Mouse (Mus musculus) heart, adult 8-10 months (tissue): Measurements from ENCODE around the gene Serping1. TPM values are rescaled to one million over a fixed set of nuclear protein-coding genes. Genes with fewer than 3 reads are reported as not detected.

ENCODE experiments used
- microRNA-seq: library from miRNA; unstranded; fragments of <30 nt; microRNA quantifications from one replicate; pipeline ENCODE4 v1.2.0, GENCODE M21; 2022
- total RNA-seq, 4 experiments: library from RNA; stranded (reverse); gene quantifications; 2 replicates each; pipeline ENCODE4 v1.2.4; 2022

Gene Serping1
- total RNA-seq, 4 experiments from 2014 or later: 58.4 to 76.5 (median 69.2) TPM

Small RNA genes lying within 50 kb of the gene (microRNA-seq; reads per million reads assigned to microRNA genes)
- 2,601 reads per million, percentile 89 among the genes with 10 or more reads in this experiment for gene Mir130a

Other genes with a start within 250 kb of the Serping1 start
- gene Ctnnd1, start 124.7 kb downstream of the Serping1 start, total RNA-seq: 10 to 100 TPM; 47.1 to 62.3 (median 51.3) TPM
- gene Btbd18, start 116.4 kb downstream of the Serping1 start, total RNA-seq: not detected
- gene Selenoh, start 104.7 kb downstream of the Serping1 start, total RNA-seq: 10 to 100 TPM; 24.0 to 25.9 (median 24.0) TPM
- gene Gm28635, start 97.4 kb downstream of the Serping1 start, total RNA-seq: 1 to 10 TPM; 2.7 to 9.6 (median 4.9) TPM
- 10 to 100 TPM; 11.5 to 13.4 (median 12.8) TPM for gene Med19, start 97.0 kb downstream of the Serping1 start, total RNA-seq
- 100 to 1,000 TPM in 3 of 4 experiments, 10 to 100 TPM in 1; 95.0 to 143 (median 120) TPM for gene Tmx2, start 96.3 kb downstream of the Serping1 start, total RNA-seq
- 10 to 100 TPM; 59.4 to 67.2 (median 63.7) TPM for gene Zdhhc5, start 60.3 kb downstream of the Serping1 start, total RNA-seq
- 1 to 10 TPM; 4.0 to 6.5 (median 4.6) TPM for gene Clp1, start 48.1 kb downstream of the Serping1 start, total RNA-seq
- under 1 TPM; 0.46 to 0.84 (median 0.50) TPM for gene Ypel4, start 41.4 kb downstream of the Serping1 start, total RNA-seq
- 1 to 10 TPM; 1.2 to 1.8 (median 1.4) TPM for gene Gm19426, start 31.8 kb downstream of the Serping1 start, total RNA-seq
- gene Ube2l6, start 23.4 kb upstream of the Serping1 start, total RNA-seq: 10 to 100 TPM; 11.8 to 37.6 (median 13.6) TPM
- gene Smtnl1, start 47.2 kb upstream of the Serping1 start, total RNA-seq: under 1 TPM in 2 of 4 experiments, not detected in 2; 0.14 to 0.16 TPM
- gene Timm10, start 51.6 kb upstream of the Serping1 start, total RNA-seq: 100 to 1,000 TPM; 119 to 134 (median 122) TPM
- gene Slc43a1, start 63.4 kb upstream of the Serping1 start, total RNA-seq: 1 to 10 TPM; 1.6 to 2.8 (median 2.2) TPM
- 1 to 10 TPM; 1.6 to 3.9 (median 2.3) TPM for gene Rtn4rl2, start 111.3 kb upstream of the Serping1 start, total RNA-seq
- gene Slc43a3, start 161.1 kb upstream of the Serping1 start, total RNA-seq: 10 to 100 TPM; 60.6 to 71.4 (median 66.2) TPM
- gene Prg2, start 205.0 kb upstream of the Serping1 start, total RNA-seq: not detected
- not detected for gene Prg3, start 212.8 kb upstream of the Serping1 start, total RNA-seq